Mouse (Mus musculus) ovary, postnatal 36 days (tissue): ENCODE results near the gene 1700034J05Rik.

Experiments
- DNase-seq: peaks from one replicate; pipeline ENCODE4 v3.0.0; 2022; ENCODE audit warnings: low spot score, mixed read lengths

The 1700034J05Rik gene

GRCm38 (mm10) chr6:146918341-146918740 lies 35.9 kb downstream of the 1700034J05Rik start:
- no peak for DNase-seq

DNA sequence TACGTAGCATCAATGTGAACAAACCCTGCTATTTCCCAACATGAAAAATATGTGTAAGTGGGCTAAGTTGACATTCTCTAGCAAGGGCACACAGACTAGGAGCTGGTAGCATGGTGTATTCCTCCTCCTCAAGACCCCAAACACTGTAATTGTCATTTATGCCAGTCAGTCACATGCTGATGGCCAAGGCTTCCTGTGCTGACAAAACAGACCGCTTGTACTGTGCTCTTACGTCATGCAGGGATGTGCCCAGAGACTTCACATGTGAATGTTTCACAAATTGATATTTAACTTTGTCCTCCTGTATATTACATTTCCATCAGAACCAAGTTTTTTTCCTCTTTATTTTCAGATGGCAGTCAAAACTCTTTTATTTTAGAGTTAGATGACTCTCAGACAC lies 36.8 kb downstream of the 1700034J05Rik start:
- no peak for DNase-seq

- DNase-seq = no peak
Observed at GRCm38 (mm10) chr6:146915808-146916207, 38.4 kb downstream of the 1700034J05Rik start.

DNA sequence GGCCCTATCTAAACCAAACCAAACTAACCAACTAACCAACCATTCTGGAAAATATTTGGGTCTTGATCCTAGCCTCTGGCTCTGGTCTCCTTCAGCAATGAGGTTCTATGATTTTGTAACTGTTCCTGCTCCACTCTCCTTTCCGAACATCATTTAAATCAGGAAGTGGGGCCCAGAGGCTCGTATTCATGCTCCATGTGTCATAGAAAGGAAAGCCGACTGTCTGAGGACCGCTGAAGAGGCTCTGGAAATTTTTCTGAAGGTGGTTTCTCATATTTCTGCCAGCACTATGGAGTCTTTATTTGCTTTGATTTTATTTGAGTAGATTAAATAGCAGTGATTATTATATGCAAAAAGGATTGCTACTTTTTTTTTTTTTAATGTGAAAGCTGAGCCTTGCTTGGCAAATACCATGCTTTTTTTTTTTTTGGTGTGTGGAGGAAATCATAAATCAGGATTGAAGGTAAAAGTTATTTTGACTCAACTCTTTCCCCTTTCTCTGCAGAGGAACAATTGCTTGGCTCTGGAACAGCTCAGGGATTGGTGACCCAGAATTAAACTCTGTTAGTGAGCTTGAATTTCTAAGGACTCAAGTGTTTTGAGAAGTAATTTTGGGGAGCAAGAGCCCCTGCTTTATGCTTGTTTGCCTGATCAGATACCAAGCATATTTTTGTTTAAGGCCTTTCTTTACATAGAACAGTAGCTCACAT lies 40.6 kb downstream of the 1700034J05Rik start:
- DNase-seq = no peak

GRCm38 (mm10) chr6:146912835-146913488 lies 41.3 kb downstream of the 1700034J05Rik start:
- peak; percentile 28 for DNase-seq

- DNase-seq = no peak
Observed at GRCm38 (mm10) chr6:146910801-146911200, 43.4 kb downstream of the 1700034J05Rik start.

GRCm38 (mm10) chr6:146909725-146910489 lies 44.3 kb downstream of the 1700034J05Rik start:
- no peak for DNase-seq

DNA sequence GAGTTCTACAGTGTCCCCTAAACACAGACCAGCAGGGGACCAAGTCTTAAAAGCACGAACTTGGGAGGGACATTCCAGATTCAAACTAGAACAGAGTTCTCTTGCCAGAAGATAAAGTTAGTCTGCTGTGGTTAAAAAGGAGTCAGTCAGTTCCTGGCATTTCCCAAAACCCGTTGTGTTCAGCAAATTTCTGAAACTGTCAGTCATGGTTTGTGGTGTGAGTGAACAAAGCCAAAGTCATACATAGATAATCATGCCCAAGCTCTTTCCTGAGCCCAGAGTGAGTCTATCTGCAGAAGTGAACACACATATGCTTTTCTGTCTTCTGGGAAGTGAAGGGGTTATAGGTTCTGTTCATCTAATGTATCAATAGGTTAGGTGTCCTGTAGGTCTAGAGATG lies 45.4 kb downstream of the 1700034J05Rik start:
- no peak for DNase-seq

DNA sequence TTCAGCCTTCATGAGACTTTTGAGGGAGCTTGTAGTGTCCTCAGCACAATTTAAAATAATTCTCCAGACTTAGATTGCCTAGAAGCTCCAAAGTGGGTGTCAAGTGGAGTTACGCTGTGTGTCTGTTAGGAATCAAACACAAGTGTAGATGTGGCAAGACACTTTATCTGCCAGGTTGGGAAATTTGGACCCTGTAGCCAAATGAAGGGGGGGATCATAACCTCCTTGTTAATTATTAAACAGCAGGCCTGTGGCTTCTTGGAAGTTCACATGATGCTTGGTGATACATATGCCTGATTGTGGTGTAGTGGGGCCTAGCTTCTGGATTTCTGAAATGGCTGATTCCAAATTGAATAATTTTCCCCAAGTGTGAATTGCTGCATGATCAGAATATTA lies 46.4 kb downstream of the 1700034J05Rik start:
- no peak for DNase-seq

DNA sequence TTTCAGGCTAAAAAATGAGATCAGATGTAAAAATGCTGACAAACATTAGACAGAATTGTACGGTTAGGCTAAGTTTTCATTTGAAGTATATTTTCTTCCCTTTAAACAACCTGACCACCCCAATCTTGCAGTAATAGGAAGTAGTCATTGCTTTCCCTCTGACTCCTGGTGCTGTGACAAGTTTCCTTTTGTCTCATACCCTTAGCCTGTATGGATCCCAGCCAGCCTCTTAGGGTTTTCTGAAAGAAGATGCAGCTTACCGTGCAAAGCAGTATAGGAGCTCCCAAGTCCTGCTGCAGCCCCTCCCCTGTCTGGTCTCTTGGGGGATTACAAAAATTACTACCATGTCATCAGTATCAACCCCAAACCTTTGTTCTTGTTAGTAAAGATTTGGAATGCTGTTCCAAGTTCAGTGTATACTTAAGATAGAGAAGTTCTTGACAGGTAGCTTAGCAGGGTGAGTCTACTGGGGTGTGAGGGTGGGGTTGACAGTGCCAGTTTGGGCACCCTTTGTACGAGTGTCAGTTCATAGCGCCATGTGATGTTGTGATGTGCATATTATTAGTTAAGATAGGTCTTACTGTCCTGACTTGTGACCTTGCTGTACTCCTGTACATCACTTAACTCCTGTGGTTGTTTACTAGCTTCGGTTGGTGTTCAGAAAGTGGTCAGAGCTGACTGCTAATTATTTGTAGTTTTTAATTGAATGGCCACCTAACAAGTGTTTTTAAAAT lies 47.0 kb downstream of the 1700034J05Rik start:
- no peak for DNase-seq

GRCm38 (mm10) chr6:146906000-146906786 lies 48.0 kb downstream of the 1700034J05Rik start:
- no peak for DNase-seq

DNA sequence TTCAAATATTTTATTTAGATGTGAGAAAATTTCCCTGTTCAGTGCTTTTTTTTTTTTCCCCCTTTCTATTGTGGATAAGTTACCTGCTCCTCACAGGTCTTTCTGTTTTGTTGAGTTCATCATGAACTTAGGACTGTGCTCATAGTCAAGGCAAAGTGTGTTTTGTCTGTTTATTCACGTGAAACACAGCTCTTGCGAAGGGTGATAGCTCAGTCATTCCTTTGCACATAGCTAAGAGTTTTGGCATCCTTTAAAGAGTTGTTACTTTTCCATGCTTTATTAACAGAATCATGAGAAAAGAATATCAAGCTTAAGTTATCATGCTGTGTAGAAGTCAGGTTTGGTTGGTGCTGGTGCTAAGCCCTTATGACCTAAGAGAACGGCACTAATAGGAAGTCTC lies 49.5 kb downstream of the 1700034J05Rik start:
- no peak for DNase-seq

DNA sequence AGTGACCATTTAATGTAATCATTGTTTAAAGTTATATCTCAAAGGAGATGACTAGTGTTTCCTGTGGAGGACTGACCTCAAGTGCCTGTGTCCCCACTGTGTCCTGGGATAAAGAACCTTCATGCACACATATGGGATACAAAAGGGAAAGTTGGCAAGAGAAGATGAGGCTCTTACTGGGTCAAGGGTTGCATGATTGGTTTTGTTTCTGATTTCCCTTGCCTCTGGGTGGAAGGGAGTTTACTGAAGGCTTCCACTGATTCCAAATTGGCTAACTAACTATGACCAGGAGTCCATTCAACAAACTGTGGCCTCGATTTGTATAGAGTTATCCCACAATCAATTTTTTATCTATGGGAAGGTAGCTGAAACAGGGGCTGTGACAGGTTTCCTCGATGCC lies 50.6 kb downstream of the 1700034J05Rik start:
- no peak for DNase-seq

DNA sequence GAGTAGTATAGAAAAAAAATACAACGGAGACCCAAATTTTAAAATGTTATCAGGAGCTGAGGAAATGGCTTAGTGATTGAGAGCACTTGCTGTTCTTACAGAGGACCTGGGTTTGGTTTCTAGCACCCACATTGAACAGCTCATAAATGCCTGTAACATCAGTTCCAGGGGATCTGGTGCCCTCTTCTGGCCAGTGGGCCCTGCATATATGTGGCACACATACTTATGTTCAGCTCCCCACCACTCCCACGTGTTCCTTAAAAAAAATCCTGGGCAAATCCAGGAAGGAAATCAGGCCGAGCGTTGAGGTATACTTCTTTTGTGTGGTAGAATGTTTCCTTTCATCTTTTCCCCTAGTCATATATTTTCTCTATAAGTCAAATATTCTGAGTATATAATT lies 52.3 kb downstream of the 1700034J05Rik start:
- no peak for DNase-seq
